9 mouse cellular contexts compared by ENCODE assay signal in genomic region chr7:25333596-25334307, GRCm38 (mm10). TPM values are rescaled to one million over a fixed set of nuclear protein-coding genes. Genes with fewer than 3 reads are reported as not detected.
DNase-seq lines count a peak whose midpoint lies in the region; ATAC-seq and TF ChIP-seq lines count a peak whose summit lies in the region.
"Had no signal": no experiment of that assay in that cellular context is flagged by ENCODE, and none has a peak within 500 bp of the region (broad histone marks: within the 10 kb centered on the region; RNA-seq: fewer than 3 reads in every experiment).

No protein-coding gene starts in this region.

- H3K36me3 ChIP-seq in E14TG2a.4 (ENCODE audit: insufficient read depth, low read length): peaks cover 78% of the 10 kb centered on the region
- H3K36me3 ChIP-seq in heart, embryonic 15.5 days: peaks cover 18% of the 10 kb centered on the region
- no peaks in the 10 kb centered on the region for H3K36me3 ChIP-seq in liver, embryonic 14.5 days (replicated peaks; ENCODE audit: control insufficient read depth, insufficient read depth, low read depth)
- peaks cover 61% of the 10 kb centered on the region for H3K36me3 ChIP-seq in neural tube, embryonic 12.5 days

- no peaks in the 10 kb centered on the region for H3K9me3 ChIP-seq in E14TG2a.4 (ENCODE audit: low read length)
- no peaks in the 10 kb centered on the region for H3K9me3 ChIP-seq in heart, embryonic 15.5 days (replicated peaks)
- H3K9me3 ChIP-seq in liver, embryonic 14.5 days (ENCODE audit: control insufficient read depth, low read length): no peaks in the 10 kb centered on the region
- H3K9me3 ChIP-seq in neural tube, embryonic 12.5 days: no peaks in the 10 kb centered on the region

- H3K4me1 ChIP-seq in E14TG2a.4 (replicated peaks; ENCODE audit: low read depth, low read length): peaks cover 10% of the 10 kb centered on the region
- H3K4me1 ChIP-seq in heart, embryonic 15.5 days (replicated peaks): no peaks in the 10 kb centered on the region
- H3K4me1 ChIP-seq in liver, embryonic 14.5 days (replicated peaks; ENCODE audit: control insufficient read depth in 2 of 2, insufficient read depth in 2 of 2, low read length in 1 of 2): no peaks in the 10 kb centered on the region
- no peaks in the 10 kb centered on the region for H3K4me1 ChIP-seq in neural tube, embryonic 12.5 days

- 42% methylated on average over 16 of the region's 16 CpGs for WGBS in heart, embryonic 15.5 days
- WGBS in liver, embryonic 14.5 days (ENCODE audit: insufficient replicate concordance): 42% methylated on average over 16 of the region's 16 CpGs
- WGBS in neural tube, embryonic 12.5 days: 43% methylated on average over 16 of the region's 16 CpGs

- no peak for TF ChIP-seq EP300 in liver, embryonic 14.5 days (IDR thresholded peaks at IDR 0.05; ENCODE audit: low read depth)

- no peak overlapping the region for H3K9ac ChIP-seq in heart, embryonic 15.5 days
- H3K9ac ChIP-seq in liver, embryonic 14.5 days (replicated peaks): no peak overlapping the region
- H3K9ac ChIP-seq in neural tube, embryonic 12.5 days: no peak overlapping the region

- peak; percentile 74 for TF ChIP-seq CTCF in E14TG2a.4 (conservative IDR thresholded peaks at IDR 0.05; ENCODE audit: low read length)
- TF ChIP-seq CTCF in liver, embryonic 14.5 days (IDR thresholded peaks at IDR 0.05; ENCODE audit: low read depth): peak; percentile 95

- H3K27ac ChIP-seq in heart, embryonic 15.5 days: no peak overlapping the region
- H3K27ac ChIP-seq in liver, embryonic 14.5 days: no peak overlapping the region
- H3K27ac ChIP-seq in neural tube, embryonic 12.5 days: no peak overlapping the region

- no peaks in the 10 kb centered on the region for H3K27me3 ChIP-seq in E14TG2a.4 (ENCODE audit: insufficient read depth, low read length)
- H3K27me3 ChIP-seq in heart, embryonic 15.5 days: no peaks in the 10 kb centered on the region
- H3K27me3 ChIP-seq in liver, embryonic 14.5 days (ENCODE audit: control insufficient read depth, insufficient read depth, low read length): no peaks in the 10 kb centered on the region
- H3K27me3 ChIP-seq in neural tube, embryonic 12.5 days (replicated peaks): no peaks in the 10 kb centered on the region

- DNase-seq in brain, adult 2 months (ENCODE audit: low read depth, low spot score): peak; percentile 89
- DNase-seq in fibroblast of lung, adult 2 months (ENCODE audit: low read depth): peak; percentile 45
- DNase-seq in kidney, postnatal 14 days: peak; percentile 83
- DNase-seq in liver, embryonic 14.5 days (ENCODE audit: low read depth in 3 of 3, low spot score in 3 of 3): peak; percentile 47 to 57 (median 55)
- DNase-seq in testis, postnatal 14 days (ENCODE audit: low spot score): peak; percentile 52

- no peak overlapping the region for H3K4me2 ChIP-seq in heart, embryonic 15.5 days
- H3K4me2 ChIP-seq in liver, embryonic 14.5 days (ENCODE audit: low read depth): no peak overlapping the region
- no peak overlapping the region for H3K4me2 ChIP-seq in neural tube, embryonic 12.5 days (replicated peaks)

- peak; percentile 51; the same call in 1 of the 2 replicates for ATAC-seq in heart, embryonic 15.5 days (replicated peaks; ENCODE audit: insufficient number of reproducible peaks, insufficient read depth, low FRiP score, low read depth)
- ATAC-seq in liver, embryonic 14.5 days (ENCODE audit: insufficient read depth): peak; percentile 50
- ATAC-seq in neural tube, embryonic 12.5 days (ENCODE audit: low FRiP score, low read depth): peak; percentile 56

- H3K4me3 ChIP-seq in E14TG2a.4 (replicated peaks; ENCODE audit: low read length): no peak overlapping the region
- no peak overlapping the region for H3K4me3 ChIP-seq in heart, embryonic 15.5 days
- no peak overlapping the region for H3K4me3 ChIP-seq in liver, embryonic 14.5 days (ENCODE audit: insufficient read depth in 1 of 2, low read depth in 2 of 2, low read length in 2 of 2)
- no peak overlapping the region for H3K4me3 ChIP-seq in neural tube, embryonic 12.5 days

RNA-seq across cellular contexts. Expression of gene Megf8, which starts 16.8 kb away (rescaled TPM):
- polyA plus RNA-seq in heart, embryonic 15.5 days (2015; fragmentation: Nextera tagmentation; extraction: Ambion mirVana): 6.2 and 9.4 TPM in 2 replicates
- 1.3 TPM in 2 replicates for polyA plus RNA-seq in liver, embryonic 14.5 days (2012; rRNA removed)
- 0.53 and 0.71 TPM in 2 replicates for polyA plus RNA-seq in liver, embryonic 14.5 days (2014; fragmentation: Nextera tagmentation; extraction: Ambion mirVana)
- 19.1 and 19.6 TPM in 2 replicates for polyA plus RNA-seq in neural tube, embryonic 12.5 days (2016; fragmentation: Nextera tagmentation; extraction: Ambion mirVana)

RNA-seq across cellular contexts. Expression of gene Tmem145, which starts 27.8 kb away (rescaled TPM):
- 0.05 and 0.27 TPM in 2 replicates for polyA plus RNA-seq in heart, embryonic 15.5 days (2015; fragmentation: Nextera tagmentation; extraction: Ambion mirVana)
- polyA plus RNA-seq in liver, embryonic 14.5 days (2012; rRNA removed): 0.23 TPM in 1 of 2 replicates, not detected in the other
- polyA plus RNA-seq in liver, embryonic 14.5 days (2014; fragmentation: Nextera tagmentation; extraction: Ambion mirVana): not detected in 2 replicates
- polyA plus RNA-seq in neural tube, embryonic 12.5 days (2016; fragmentation: Nextera tagmentation; extraction: Ambion mirVana): 26.0 and 28.3 TPM in 2 replicates
- polyA plus RNA-seq: gonadal fat pad, adult 2 months had no signal

RNA-seq across cellular contexts. Expression of gene Prr19, which starts 32.5 kb away (rescaled TPM):
- polyA plus RNA-seq in heart, embryonic 15.5 days (2015; fragmentation: Nextera tagmentation; extraction: Ambion mirVana): 0.10 and 0.15 TPM in 2 replicates
- polyA plus RNA-seq in liver, embryonic 14.5 days (2012; rRNA removed): 0.03 and 0.04 TPM in 2 replicates
- polyA plus RNA-seq in liver, embryonic 14.5 days (2014; fragmentation: Nextera tagmentation; extraction: Ambion mirVana): not detected in 2 replicates
- polyA plus RNA-seq in neural tube, embryonic 12.5 days (2016; fragmentation: Nextera tagmentation; extraction: Ambion mirVana): 1.1 and 1.5 TPM in 2 replicates

RNA-seq across cellular contexts. Expression of gene Cnfn, which starts 35.8 kb away (rescaled TPM):
- 0.22 and 1.1 TPM in 2 replicates for polyA plus RNA-seq in heart, embryonic 15.5 days (2015; fragmentation: Nextera tagmentation; extraction: Ambion mirVana)
- polyA plus RNA-seq in liver, embryonic 14.5 days (2012; rRNA removed): not detected in 2 replicates
- polyA plus RNA-seq in liver, embryonic 14.5 days (2014; fragmentation: Nextera tagmentation; extraction: Ambion mirVana): not detected in 2 replicates
- not detected in 2 replicates for polyA plus RNA-seq in neural tube, embryonic 12.5 days (2016; fragmentation: Nextera tagmentation; extraction: Ambion mirVana)
- polyA plus RNA-seq: gonadal fat pad, adult 2 months had no signal

RNA-seq across cellular contexts. Expression of gene Pafah1b3, which starts 36.0 kb away (rescaled TPM):
- 103 and 119 TPM in 2 replicates for polyA plus RNA-seq in heart, embryonic 15.5 days (2015; fragmentation: Nextera tagmentation; extraction: Ambion mirVana)
- 26.2 and 29.4 TPM in 2 replicates for polyA plus RNA-seq in liver, embryonic 14.5 days (2012; rRNA removed)
- 24.3 and 29.8 TPM in 2 replicates for polyA plus RNA-seq in liver, embryonic 14.5 days (2014; fragmentation: Nextera tagmentation; extraction: Ambion mirVana)
- 400 and 431 TPM in 2 replicates for polyA plus RNA-seq in neural tube, embryonic 12.5 days (2016; fragmentation: Nextera tagmentation; extraction: Ambion mirVana)

Comparison
In these comparisons a context has a peak if more than half of its experiments do, and no peak if none do; other contexts are left out.
1. RNA of gene Tmem145, which starts 27.8 kb away (polyA plus RNA-seq): 26.0 to 28.3 TPM in neural tube, embryonic 12.5 days; 0.05 to 0.27 TPM in heart, embryonic 15.5 days and 0.23 TPM in liver, embryonic 14.5 days; every median in the first group is over 10 times any median in the second.
2. Peak in every context shown above with its lines, with median percentiles within 50 percentile points of each other: DNase-seq and ATAC-seq.